Mouse (Mus musculus) T-helper 1 cell (primary cell): ENCODE data around the gene Kcnk7.
"Not testable (repeated sequence)": the region's sequence is repeated elsewhere in the genome, so short reads cannot be mapped to it uniquely, and the experiment has no call there.

Experiments used
- in situ Hi-C: fragments of 300-600 bp; cut with MboI, MseI; formaldehyde crosslinking; loops from one replicate; pipeline ENCODE4 v1.15.1; 2025; ENCODE audit warnings: high pct_unique_total_duplicates

The Kcnk7 gene

DNA sequence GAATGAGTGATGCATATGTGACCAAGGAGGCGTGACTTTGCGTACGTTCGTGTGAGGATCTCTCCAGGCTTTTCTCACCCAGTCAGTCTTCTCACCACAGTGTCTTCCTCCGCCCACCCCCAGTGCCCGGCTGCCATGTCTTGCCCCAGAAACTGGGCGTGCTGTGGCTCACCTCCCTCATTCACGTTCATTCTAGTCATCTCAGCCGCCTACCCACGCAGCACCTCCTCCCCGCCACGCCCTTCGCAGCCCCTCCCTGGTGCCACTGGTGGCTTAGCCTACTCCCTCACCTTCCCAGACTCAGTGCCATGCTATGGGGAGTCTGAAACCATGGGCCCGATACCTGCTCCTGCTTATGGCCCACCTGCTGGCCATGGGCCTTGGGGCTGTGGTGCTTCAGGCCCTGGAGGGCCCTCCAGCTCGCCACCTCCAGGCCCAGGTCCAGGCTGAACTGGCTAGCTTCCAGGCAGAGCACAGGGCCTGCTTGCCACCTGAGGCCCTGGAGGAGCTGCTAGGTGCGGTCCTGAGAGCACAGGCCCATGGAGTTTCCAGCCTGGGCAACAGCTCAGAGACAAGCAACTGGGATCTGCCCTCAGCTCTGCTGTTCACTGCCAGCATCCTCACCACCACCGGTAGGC is at the start of gene Kcnk7:
Gene Kcnk7, plus strand, starts transcription at position 205 of the 638 bp plus-strand sequence.
- in situ Hi-C loops = no loop called here

DNA sequence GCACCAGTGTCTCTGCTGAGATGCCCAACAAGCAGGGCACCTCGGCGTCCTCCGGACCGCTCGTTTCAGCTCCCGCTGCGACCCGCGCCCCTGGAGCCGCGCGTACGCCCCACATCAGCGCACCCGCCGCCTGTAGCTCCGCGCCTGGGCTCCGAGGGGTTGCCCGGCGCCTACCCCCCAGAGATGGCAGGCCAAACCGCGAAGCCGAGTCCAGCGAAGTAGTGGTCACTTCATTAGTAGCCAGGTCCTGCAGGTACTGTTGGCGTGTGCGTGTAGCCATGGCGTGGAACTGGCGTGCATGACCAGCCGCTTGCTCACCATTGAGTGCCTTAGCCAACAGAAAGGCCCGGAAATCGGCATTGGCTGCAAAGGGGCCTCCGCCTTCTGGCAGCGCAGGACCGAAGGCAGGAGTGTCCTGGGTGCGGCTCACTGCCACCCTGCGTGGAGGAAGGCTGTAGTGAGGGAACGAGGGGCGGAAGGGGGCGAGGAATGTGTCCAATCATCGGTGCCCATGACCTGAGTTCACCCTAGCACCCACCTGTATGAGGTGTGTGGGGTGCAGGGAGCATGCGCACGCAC is 49.4 kb upstream of the Kcnk7 start:
- in situ Hi-C loops = no loop called here

DNA sequence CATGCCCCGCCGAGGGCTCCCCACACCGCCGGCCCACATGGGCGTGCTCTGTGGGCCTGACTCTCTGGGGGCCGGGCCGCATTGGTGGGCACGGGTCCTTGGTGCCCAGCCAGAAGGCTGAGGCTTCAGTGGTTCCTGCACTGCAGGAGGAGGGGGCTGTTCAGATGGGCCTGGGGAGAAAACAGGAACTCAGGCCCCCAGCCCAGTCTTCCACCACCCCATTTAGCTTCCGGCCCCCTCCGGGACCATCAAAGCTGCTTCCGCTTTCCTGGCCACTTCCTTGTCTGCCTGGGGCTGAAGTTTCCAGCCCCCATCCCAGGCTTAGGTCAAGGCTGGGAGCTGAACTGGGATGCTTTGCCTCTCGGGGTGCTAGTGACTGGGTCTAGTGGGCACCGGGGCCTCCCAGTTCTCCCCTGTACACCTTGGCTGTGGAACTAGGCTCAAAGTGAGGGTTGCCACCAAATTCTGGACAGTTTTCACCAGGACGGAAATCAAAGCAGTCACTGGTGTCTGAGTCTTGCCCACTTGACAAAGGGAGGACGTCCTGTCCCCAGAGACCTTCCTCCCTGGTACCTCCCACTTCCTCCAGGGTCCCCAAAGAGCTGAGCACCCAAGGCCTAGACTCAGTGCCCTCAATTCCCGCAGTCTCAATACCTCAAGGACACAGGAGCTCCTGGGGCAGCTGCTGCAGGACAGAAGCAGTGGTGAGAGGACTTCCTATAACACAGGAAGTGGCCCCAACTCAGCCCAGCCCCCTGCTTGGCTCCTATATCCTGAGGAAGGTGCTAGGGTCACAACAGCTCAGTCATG is 43.0 kb upstream of the Kcnk7 start:
- in situ Hi-C loops = loop anchor here (5.0 kb wide), 1 partner anchor 69 kb away; no protein-coding TSS in a partner anchor

DNA sequence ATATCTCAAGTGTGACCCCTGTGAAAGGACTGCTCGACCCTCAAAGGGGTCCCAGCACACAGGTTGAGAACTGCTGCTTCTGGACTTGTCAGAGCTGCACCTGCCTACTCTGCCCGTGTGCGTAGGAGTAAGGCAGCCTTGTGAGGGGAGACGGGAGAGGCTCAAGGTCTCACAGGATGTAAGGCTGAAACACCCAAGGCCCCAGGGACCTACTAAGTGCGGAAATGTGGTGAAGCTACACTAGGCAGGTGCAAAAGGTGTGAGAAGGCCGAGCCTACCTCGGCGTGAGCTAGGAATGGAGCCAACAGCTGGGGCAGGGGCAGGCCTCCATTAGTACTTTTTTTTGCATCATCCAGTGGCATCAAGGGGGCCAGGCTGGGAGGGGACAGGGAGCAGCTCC is 41.9 kb upstream of the Kcnk7 start:
- in situ Hi-C loops = loop anchor here (5.0 kb wide), 1 partner anchor 70 kb away; no protein-coding TSS in a partner anchor

DNA sequence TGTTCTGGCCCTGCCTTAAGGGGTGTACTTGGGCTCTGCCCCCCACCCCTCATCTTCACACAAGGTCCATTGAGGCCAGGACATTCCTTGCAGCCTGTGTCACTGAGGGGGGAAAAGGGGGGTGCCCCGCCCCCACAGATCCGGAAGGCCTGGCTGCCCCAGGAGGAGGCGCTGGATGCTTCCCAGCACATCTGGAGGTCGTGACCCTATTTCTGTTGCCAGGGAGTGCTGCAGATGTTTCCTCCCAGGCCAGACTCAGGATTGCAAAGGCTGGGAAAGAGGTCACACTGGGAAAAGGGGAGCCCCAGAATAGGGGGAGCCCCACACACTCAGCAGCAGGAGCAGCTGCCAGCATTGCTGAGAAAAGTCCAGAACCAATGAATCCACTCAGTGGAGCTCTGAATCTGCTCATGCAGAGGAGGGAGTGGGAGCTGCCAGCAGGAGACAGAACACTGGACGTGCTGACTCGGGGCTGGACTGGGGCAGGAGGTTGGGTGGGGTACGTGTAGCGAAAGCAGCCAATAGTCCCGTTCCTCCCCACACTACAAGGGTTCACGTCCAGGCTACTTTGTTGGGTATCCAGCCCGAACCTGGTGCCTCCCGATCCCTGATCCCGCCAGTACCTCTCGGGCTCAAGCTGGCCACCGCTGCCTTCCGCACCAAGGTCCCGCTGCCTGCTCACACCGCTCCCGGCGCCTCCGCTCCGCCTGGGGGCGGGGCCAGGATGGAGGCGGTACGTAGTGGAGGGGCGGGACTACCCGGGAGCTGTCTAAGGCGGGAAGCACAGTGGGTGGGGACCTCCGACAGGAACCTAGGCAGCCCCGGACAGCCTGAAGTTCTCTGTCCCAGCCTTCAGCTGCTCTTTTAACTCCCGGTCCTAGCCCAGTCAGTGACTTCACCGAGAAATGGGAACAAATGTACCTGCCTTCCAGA is 40.9 kb upstream of the Kcnk7 start, which contains the start of gene Sipa1:
Gene Sipa1, minus strand, starts transcription at position 727 of the 933 bp plus-strand sequence.
- in situ Hi-C loops = loop anchor here (5.0 kb wide), 1 partner anchor 71 kb away; no protein-coding TSS in a partner anchor

DNA sequence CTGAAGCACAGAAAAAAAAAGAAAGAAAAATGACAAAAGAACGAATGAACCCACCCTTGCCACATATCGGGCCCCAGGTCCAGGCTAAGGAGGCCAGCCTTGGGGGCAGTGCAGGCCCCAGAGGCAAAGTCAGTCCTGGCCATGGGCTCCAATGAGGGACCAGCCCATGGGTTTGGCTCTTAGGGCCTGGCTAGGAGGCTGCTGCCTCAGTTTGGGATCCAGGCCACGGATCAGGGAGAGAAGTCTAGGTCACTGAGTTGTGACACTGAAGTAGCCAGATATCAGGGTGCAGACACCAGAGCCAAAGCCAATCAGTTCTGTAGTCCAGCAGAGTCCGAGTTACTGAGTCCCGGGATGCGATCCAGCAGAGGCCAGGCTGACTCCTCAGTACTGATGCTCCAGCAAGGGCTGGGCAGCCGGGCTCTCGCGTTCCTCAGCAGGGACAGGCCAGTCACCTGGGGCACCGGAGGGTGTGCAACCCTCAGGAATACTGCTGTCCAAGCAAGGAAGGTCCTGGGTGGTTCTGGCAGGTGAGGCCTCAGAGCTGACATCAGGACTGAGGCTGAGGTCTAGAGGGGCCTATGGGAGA is 39.4 kb upstream of the Kcnk7 start:
- in situ Hi-C loops = loop anchor here (5.0 kb wide), 1 partner anchor 72 kb away; no protein-coding TSS in a partner anchor

DNA sequence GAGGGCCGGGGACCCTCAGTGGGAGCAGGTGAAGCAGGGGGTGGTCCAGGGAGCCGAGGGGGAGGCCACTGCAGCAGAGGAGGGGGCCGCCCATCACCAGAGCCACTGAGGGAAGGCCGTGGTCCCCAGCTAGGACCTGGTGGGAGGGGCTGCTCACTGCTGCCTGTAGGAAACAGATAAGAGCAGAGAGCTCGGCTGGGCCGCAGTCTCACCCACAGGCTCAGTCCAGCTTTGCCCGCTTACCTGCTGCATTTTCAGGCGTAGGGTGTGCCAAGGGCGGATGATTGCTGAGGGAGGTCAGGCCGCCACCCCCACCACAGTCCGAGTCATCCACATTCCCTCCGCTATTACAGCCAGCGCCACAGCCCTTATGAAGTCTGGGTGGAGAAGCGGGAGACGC is 38.7 kb upstream of the Kcnk7 start:
- in situ Hi-C loops = no loop called here

DNA sequence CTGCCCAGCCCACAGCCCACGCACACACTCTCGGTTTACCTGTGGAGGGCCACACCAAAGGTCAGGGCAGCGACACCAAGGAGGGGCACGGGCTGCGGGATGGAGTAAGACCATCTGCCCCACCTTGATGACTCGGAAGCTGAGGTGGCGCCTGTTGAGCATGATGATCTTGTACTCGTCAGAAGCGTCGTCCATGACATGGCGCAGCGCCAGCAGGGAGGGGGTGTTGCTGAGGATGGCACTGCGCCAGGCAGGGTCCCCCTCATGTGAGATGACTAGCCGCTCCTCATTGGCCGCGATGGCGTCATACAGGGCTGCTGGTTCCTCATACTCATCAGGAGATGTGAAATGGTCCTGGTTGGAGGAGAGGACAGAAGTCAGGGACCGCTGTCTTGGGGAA is 37.8 kb upstream of the Kcnk7 start:
- in situ Hi-C loops = no loop called here

DNA sequence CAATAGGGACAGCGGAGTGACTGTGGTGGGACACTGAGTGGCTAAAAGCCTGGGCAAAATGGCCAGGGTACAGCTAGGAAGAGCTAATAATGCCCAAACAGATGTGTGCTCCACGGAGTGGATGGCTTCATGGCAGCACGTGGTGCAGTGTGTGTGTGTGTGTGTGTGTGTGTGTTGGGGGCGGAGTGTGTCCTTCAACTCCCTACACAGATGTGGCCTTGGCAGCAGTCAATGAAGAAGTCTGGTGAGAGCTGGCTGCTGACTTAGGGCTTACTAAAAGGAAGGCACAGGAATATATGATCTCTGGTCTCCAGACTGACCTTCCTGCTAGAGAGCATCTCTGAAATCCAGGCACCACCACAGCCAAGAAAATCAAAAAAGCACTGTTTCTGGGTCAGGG is 35.8 kb upstream of the Kcnk7 start:
- in situ Hi-C loops = no loop called here

DNA sequence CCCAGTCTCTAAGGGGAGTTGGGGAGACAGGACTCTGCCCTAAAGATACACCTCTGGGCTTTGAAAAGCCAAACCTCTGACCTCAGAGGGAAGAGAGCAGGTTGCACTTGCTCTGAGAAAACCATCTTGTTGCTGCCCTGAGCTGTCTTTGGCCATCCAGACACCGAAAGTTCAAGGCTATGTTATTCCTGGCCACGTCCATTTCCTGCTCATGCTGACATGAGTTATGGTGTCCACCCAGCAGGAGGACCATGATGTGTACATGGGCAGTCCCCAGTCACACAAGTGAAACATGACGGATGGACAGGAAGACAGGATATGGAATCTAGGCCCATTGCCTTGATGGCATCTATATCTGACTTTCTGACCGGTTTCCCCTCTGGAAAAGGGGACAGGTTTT is 23.7 kb upstream of the Kcnk7 start:
- in situ Hi-C loops = no loop called here

DNA sequence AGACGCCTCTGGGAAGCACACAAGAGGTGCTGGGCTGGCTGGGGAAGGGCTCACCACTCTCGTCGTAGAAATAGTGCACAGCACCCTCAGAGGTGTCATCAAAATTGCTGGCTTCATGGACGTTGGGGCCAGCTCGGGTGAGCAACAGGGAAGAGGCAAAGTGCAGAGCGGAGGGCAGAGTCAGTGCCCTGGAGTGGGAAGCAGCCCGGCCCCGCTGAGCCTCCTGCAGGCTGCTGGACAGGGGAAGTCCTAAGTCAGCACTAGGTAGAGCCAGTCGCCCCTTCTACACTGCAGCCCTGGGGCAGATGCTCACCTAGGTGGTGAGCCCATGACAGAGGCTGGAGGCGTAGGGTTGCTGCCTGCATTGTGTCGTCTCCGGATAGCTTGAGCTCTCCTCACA is 19.9 kb upstream of the Kcnk7 start:
- in situ Hi-C loops = no loop called here

DNA sequence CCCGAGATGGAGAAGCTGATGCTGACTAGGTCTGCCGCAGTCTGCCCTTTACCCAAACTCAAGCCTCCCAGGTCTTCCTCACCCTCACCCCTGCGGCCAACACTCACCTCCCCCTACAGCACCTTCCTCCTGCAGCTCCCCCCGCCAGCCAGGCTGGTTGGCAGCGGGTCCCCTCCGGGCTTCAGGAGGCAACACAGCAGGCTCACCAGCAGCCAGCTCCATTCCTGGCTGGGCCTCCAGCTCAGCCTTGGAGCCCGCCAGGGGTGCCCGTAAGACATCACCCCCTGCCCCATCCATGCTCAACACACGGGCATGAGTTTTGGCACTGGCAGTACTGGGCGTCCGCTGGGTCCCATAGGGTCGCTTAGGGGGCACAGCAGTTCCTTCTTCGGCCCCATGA is 19.2 kb upstream of the Kcnk7 start:
- in situ Hi-C loops = no loop called here

DNA sequence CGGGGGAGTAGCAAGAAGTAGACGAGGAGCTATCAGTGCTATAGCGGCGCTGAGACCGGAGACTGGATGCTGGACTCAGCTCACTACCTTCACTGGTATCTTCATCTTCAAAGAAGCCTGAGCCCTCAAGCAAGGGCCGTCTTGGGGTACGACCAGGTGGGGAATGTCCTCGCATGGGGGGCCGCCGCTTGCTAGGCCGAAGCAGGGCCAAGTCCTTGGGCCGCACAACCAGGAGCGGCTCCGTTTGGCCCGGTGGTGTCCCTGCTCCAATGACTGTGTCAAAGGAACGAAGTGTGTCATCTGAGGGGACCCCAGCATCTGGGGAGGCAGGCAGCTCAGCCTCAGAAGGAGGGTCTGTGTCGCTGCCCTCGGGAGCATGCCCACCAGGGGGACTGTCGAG is 18.7 kb upstream of the Kcnk7 start:
- in situ Hi-C loops = no loop called here

DNA sequence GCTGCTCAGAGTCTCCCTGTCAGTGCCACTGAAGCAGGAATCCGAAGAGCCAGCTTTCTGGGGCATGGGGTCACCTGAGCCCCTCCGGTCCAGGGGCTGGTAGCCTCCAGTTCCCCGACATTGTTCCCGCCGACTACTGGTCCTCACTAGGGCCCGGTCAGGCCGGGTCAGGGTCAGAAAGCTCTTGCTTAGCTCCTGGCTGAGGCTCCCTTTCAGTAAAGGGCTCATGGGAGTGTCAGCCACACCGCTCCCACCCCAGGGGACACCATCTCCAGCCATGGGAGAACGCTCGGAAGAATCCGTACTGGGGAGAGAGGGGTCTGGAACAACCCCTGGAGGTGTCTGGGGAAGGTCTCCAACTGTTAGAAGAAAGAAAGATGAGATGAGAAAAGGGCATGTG is 18.3 kb upstream of the Kcnk7 start:
- in situ Hi-C loops = no loop called here

DNA sequence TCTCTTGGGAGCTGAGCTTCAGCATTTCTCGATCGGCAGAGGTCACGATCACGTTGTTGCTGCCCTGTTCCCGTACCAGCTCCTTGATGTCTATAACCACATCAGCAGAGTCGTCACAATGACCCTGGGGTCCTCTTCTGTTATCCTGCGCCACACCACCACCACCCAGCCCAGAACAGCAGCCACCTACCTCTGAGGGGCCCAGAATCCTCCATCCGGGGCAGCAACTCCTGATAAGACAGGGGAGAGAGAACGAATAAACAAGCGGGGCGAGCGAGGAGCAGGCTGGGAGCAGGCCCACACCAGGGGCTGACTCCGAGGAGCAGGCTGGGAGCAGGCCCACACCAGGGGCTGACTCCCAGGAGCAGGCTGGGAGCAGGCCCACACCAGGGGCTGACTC is 17.7 kb upstream of the Kcnk7 start:
- in situ Hi-C loops = no loop called here

DNA sequence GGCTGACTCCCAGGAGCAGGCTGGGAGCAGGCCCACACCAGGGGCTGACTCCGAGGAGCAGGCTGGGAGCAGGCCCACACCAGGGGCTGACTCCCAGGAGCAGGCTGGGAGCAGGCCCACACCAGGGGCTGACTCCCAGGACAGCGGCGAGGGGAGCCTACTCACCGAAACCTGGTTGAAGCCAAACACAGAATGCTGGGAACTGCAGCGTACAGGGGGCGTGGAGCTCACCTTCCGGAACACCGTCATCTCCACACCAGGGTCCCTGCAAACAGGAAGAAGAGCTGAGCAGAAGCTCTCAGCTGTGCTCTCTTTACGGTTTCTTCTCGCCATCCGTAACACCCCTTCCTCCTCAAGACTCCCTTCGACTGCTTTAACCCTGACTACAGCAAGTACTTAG is 17.2 kb upstream of the Kcnk7 start:
- in situ Hi-C loops = not testable (repeated sequence)

DNA sequence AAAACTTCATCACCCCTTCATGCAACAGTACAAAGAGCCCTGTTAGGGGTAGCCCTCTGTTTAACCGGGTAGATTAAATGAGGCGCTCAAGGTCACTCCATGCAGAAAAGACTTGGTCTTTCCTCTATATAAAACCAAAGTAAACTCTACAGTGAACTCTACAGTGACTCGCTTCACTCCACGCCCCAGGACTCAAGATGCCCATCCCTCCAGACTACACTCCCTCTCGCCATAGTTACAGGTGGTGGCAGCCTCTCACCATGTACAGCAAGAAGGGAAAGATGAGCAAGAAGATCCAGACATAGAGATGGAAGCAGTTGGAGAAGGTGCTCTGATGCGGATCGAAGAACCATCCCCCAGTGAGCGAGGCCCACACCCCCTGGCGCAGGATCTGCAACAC is 16.4 kb upstream of the Kcnk7 start:
- in situ Hi-C loops = no loop called here

DNA sequence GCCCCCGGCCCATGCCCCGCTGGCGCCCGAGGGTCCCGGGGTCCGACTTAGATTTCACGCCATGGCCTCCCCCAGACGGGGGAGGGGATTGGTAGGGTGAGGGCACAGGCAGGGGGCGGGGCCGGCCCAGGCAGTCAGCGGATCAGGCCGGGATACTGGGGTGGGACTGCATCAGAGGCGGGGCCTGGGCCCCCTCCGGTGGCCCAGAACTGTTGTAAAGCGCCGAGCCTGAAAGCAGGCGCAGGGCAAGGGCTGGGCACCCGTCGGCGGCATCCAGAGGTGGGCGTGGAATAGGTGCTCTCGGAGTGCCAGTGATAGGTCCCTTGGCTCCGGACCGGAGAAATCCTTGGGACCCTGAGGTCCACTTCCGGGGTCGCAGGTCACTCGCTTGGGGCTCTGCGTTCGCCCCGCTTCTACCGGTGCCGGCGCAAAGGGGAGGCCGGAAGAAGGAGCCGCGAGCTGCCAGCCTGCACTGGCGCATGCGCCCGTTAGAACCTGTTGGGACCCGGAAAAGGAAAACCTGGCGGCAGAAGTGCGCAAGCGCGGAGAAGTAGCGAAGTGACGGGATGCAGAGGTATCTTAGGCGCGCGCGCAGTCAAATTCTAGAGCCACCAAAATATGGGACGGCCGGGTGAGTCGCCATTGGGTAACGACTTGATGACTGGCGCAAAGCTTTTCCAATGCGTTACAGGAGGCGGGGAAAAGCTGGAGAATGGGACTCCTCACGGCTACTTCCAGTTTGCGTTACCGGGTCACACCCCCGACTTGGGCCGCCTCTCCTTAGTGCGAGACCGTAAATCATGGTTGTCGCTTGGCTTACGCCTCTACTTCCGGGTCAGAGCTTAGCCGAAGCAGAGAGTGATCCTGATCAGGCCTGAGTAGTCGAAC is 15.7 kb upstream of the Kcnk7 start, which contains the start of the genes Map3k11 and Pcnx3:
Gene Map3k11, plus strand, starts transcription at position 543 of the 888 bp plus-strand sequence.
Gene Pcnx3, minus strand, starts transcription at position 709 of the 888 bp plus-strand sequence.
- in situ Hi-C loops = no loop called here

DNA sequence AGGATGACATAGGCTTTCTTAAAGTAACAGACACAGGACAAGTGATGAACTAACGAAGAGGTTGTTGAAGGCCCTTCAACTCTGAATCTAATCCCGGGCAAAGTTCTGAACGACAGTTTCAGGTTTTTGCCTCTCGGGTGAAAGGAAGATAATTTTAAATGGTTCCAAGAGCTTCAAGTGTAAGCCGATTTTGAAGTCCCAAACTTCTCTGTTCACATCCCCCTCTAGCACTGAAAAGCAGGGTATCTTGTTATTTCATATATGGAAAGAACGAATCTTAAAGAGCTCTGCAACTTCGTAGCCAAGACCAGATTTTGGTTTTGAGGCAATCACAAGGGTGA is 15.1 kb upstream of the Kcnk7 start:
- in situ Hi-C loops = no loop called here
